Mouse (Mus musculus) bone marrow macrophage, adult 2 months (primary cell): ENCODE data around the gene Gm20388.

ENCODE experiments used
- CTCF ChIP-seq: IDR thresholded peaks from 2 replicates; pipeline ENCODE4 v1.5.1; 2012; ENCODE audit warnings: low read depth, mild to moderate bottlenecking, low read length, moderate library complexity
- POLR2A ChIP-seq: IDR thresholded peaks from 2 replicates; pipeline ENCODE4 v1.6.1; 2012; ENCODE audit warnings: mild to moderate bottlenecking, low read depth, low read length, borderline replicate concordance

DNA sequence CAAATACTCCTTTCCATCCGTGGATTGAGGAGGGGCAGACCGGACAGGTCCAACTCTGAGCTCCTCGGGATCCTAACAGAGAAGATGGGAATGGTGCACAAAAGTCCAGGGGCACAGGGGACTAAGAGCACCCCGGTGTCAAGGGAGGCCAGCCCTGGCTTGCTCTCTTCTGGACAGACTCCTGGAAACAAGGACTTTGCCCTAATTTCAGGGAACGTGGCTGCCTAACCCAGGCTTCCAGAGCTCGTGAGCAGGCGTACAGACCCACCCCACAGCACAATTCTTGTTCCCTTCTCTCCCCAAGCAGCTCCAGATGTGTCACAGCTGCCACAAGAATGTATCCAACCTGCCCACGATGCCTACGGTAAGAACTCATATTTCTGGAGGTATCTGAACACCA, 2715.2 kb downstream of the Gm20388 start:
- TF ChIP-seq CTCF = no peak
- no peak for TF ChIP-seq POLR2A
